In the genomic region with DNA sequence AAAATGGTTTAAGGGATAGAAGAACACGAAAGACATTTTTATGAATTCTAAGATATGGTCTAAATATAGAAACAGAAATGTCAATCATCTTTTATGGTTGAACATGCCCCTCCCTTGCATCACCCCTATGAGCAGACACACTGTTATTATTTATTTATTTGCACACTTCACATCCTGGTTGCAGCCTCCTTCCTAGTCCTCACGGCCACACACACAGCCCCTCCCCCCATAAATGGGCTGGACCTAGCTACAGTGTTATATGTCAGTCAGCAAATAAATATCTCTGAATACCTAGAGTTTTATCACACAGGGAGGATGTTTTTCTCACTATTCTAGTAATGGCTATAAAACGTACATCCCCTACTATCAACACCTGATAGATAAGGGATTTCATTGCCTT, we compare ENCODE assay signal across 27 mouse cellular contexts.
"Had no signal": no experiment of that assay in that cellular context is flagged by ENCODE, and none has a peak within 500 bp of the region (broad histone marks: within the 10 kb centered on the region; RNA-seq: fewer than 3 reads in every experiment).

No protein-coding gene starts in this region.

- DNase-seq: cerebellum, adult 2 months; cerebellum, adult 8-10 months; cerebellum, adult 9-10 months; cerebellum, adult 9-11 months; cerebellum, postnatal 10 days; cerebellum, postnatal 14 days; cerebellum, postnatal 25 days; cerebellum, postnatal 36 days; embryo, embryonic 11 days; forebrain, postnatal 0 days; gastrocnemius, adult 2 months; gastrocnemius, postnatal 10 days; gastrocnemius, postnatal 14 days; gastrocnemius, postnatal 25 days; gastrocnemius, postnatal 36 days; heart, adult 18-20 months had no signal

- H3K4me3 ChIP-seq: embryonic facial prominence, embryonic 10.5 days; embryonic facial prominence, embryonic 12.5 days; embryonic facial prominence, embryonic 13.5 days; embryonic facial prominence, embryonic 15.5 days; erythroblast, embryonic 14.5 days; forebrain, embryonic 10.5 days; forebrain, embryonic 12.5 days; forebrain, embryonic 13.5 days; forebrain, embryonic 15.5 days; gastrocnemius, adult 2 months had no signal

- H3K9me3 ChIP-seq: embryonic facial prominence, embryonic 10.5 days; embryonic facial prominence, embryonic 12.5 days; embryonic facial prominence, embryonic 13.5 days; embryonic facial prominence, embryonic 15.5 days; forebrain, embryonic 10.5 days; forebrain, embryonic 12.5 days; forebrain, embryonic 13.5 days; forebrain, embryonic 15.5 days had no signal

- H3K27ac ChIP-seq: embryonic facial prominence, embryonic 10.5 days; embryonic facial prominence, embryonic 12.5 days; embryonic facial prominence, embryonic 13.5 days; embryonic facial prominence, embryonic 15.5 days; forebrain, embryonic 10.5 days; forebrain, embryonic 12.5 days; forebrain, embryonic 13.5 days; forebrain, embryonic 15.5 days; gastrocnemius, adult 2 months had no signal

- H3K36me3 ChIP-seq: embryonic facial prominence, embryonic 10.5 days; embryonic facial prominence, embryonic 12.5 days; embryonic facial prominence, embryonic 13.5 days; embryonic facial prominence, embryonic 15.5 days; forebrain, embryonic 10.5 days; forebrain, embryonic 12.5 days; forebrain, embryonic 15.5 days had no signal

- H3K4me1 ChIP-seq: embryonic facial prominence, embryonic 12.5 days; embryonic facial prominence, embryonic 15.5 days; forebrain, embryonic 15.5 days had no signal

- H3K4me2 ChIP-seq: embryonic facial prominence, embryonic 12.5 days; embryonic facial prominence, embryonic 13.5 days; embryonic facial prominence, embryonic 15.5 days; forebrain, embryonic 12.5 days; forebrain, embryonic 13.5 days; forebrain, embryonic 15.5 days had no signal

- H3K27me3 ChIP-seq: embryonic facial prominence, embryonic 12.5 days; embryonic facial prominence, embryonic 13.5 days; embryonic facial prominence, embryonic 15.5 days; forebrain, embryonic 12.5 days; forebrain, embryonic 13.5 days; forebrain, embryonic 15.5 days had no signal

- ATAC-seq: forebrain, embryonic 13.5 days; forebrain, embryonic 14.5 days; forebrain, embryonic 15.5 days; forebrain, embryonic 16.5 days; forebrain, postnatal 0 days had no signal

- H3K9ac ChIP-seq: embryonic facial prominence, embryonic 12.5 days; embryonic facial prominence, embryonic 13.5 days; embryonic facial prominence, embryonic 15.5 days; forebrain, embryonic 12.5 days; forebrain, embryonic 13.5 days; forebrain, embryonic 15.5 days; forebrain, postnatal 0 days had no signal
